Mouse (Mus musculus) forebrain, embryonic 10.5 days (tissue): Measurements from ENCODE around the gene Cdkal1. TPM values are rescaled to one million over a fixed set of nuclear protein-coding genes. Genes with fewer than 3 reads are reported as not detected.

Experiments
- DNase-seq: peaks from one replicate; pipeline ENCODE4 v3.0.0-alpha.2; 2017; ENCODE audit warnings: low spot score; ENCODE audit errors: extremely low spot score
- H3K27ac ChIP-seq: fragments of 300-500 bp; sonication (generic); 2 replicates; pipeline ENCODE4 v1.5.1; 2016; ENCODE audit warnings: mild to moderate bottlenecking
- H3K27me3 ChIP-seq: fragments of 300-500 bp; sonication (generic); 2 replicates; pipeline ENCODE4 v1.6.1; 2016; ENCODE audit warnings: mild to moderate bottlenecking; ENCODE audit not compliant: poor library complexity, severe bottlenecking
- H3K36me3 ChIP-seq: fragments of 300-500 bp; sonication (generic); replicated peaks from 2 replicates; pipeline ENCODE4 v1.6.1; 2016; ENCODE audit warnings: mild to moderate bottlenecking, moderate library complexity
- H3K4me1 ChIP-seq: fragments of 300-500 bp; sonication (generic); 2 replicates; pipeline ENCODE4 v1.6.1; 2016
- H3K4me3 ChIP-seq: fragments of 300-500 bp; sonication (generic); 2 replicates; pipeline ENCODE4 v1.5.1; 2016; ENCODE audit warnings: mild to moderate bottlenecking, moderate library complexity
- H3K9me3 ChIP-seq: fragments of 300-500 bp; sonication (generic); 2 replicates; pipeline ENCODE4 v1.6.1; 2016; ENCODE audit warnings: mild to moderate bottlenecking, moderate library complexity
- WGBS: fragments of 180-500 bp; shearing (Covaris S2); methylation state at CpG from one replicate; pipeline ENCODE4 v1.1.7; 2016; 5-methylcytosine and 5-hydroxymethylcytosine counted together
- polyA plus RNA-seq: library from polyadenylated mRNA; unstranded; fragments of >200 nt; fragmentation: Nextera tagmentation; extraction: Ambion mirVana; gene quantifications from 2 replicates; pipeline ENCODE4 v1.2.1, GENCODE M21; 2016

Cdkal1 gene
- polyA plus RNA-seq, 1 experiment from 2014 or later, result 34.3 TPM

DNA sequence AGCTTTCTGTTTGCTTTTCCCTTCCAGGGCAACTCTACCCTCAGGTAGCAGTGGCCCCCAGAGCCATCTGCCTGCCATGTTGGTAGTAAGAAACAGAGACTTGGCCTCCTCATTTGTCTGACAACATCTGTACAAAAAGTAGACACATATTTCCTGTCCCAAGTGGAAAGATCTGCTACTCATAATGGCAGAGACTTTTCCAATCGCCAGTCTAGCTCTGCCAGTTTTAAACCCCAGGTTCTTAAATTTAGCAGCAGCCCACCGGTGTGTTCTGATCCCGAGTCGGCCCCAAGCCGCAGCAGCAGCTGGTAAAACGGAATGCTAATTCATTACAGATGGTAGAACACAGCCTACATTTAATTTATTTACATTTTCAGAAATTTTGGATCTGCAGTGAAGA is 251.9 kb downstream of the Cdkal1 start:
- 67% methylated on average over 6 of the region's 6 CpGs for WGBS
- Histone ChIP-seq H3K27ac (peak overlapping the region; percentile 58; the same call in 1 of the 2 replicates), H3K27me3 (no peaks in the 10 kb centered on the region), H3K36me3 (no peaks in the 10 kb centered on the region), H3K4me1 (peaks cover 5% of the 10 kb centered on the region), H3K4me3 (no peak overlapping the region), H3K9me3 (no peaks in the 10 kb centered on the region)
- no peak for DNase-seq

DNA sequence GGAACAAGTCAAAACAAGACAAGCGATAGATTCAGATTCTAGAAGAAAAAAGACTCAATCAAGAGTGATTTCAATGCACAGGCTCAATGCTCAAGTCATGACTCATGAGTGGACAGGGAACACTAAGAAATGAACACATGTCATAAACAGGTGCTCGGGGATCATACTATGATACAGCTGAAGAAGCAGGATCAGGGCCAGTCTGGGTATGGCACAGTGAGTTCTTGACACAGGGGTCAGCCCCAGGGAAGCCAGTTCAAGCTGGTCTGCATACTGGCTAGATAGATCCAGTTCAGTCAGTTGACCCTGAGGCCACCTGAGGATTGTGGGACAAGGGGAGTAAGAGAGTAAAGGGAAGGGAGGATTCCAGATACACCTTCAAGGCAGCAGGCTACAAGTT is 254.4 kb downstream of the Cdkal1 start:
- Histone ChIP-seq H3K4me1 (peaks cover 4% of the 10 kb centered on the region; the same call in 1 of the 2 replicates), H3K27ac (no peak overlapping the region), H3K36me3 (no peaks in the 10 kb centered on the region), H3K9me3 (no peaks in the 10 kb centered on the region), H3K27me3 (no peaks in the 10 kb centered on the region), H3K4me3 (no peak overlapping the region)
- 90% methylated on average over 2 of the region's 2 CpGs for WGBS
- no peak for DNase-seq

DNA sequence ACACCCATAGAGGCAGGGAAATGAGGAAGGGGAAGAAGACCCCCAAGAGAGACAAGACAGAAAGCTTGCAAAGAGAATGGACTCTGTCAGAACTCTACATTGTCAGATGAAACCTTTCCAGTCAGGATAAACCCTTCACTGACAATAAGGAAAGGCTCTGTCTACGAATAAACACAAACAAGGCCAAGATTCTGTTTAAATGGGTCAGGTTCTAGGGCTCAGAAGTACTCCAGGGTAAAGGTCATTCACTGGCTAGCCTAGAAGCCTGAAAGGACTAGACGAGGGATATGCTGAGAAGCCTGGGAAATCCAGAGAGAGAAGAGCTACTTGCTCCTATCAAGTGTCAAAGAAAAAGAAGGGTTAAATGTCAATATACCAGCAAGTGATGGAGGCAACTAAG is 255.8 kb downstream of the Cdkal1 start:
- 71% methylated on average over 2 of the region's 2 CpGs for WGBS
- H3K27me3 ChIP-seq, result no peaks in the 10 kb centered on the region
- H3K4me3 ChIP-seq, result no peak overlapping the region
- no peak for DNase-seq
- H3K36me3 ChIP-seq, result no peaks in the 10 kb centered on the region
- H3K9me3 ChIP-seq, result no peaks in the 10 kb centered on the region
- H3K27ac ChIP-seq, result no peak overlapping the region
- peaks cover 4% of the 10 kb centered on the region; the same call in 1 of the 2 replicates for H3K4me1 ChIP-seq

DNA sequence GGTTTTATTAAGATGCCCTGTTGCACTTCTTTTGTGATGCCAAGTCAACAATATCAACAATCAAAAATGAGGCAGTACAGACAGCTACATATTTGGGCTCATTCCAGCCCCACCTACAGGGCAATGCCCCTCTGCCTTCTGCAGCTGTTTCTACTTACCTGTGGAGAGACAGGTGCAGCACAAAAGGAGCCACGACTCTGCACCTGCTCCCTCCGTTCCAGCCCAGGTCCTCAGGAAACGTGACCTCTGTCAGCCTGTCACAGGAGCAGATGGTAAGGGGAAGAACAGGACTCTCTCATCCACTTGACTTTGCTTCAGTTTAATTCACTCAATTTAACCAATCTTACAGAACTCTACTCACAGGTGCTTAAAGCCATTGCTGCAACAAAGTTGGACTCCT is 258.7 kb downstream of the Cdkal1 start:
- 65% methylated on average over 3 of the region's 3 CpGs for WGBS
- peaks cover 7% of the 10 kb centered on the region for H3K36me3 ChIP-seq
- no peak overlapping the region for H3K4me3 ChIP-seq
- no peak overlapping the region for H3K27ac ChIP-seq
- peaks cover 8% of the 10 kb centered on the region; the same call in 1 of the 2 replicates for H3K9me3 ChIP-seq
- no peaks in the 10 kb centered on the region for H3K27me3 ChIP-seq
- DNase-seq, result no peak
- no peaks in the 10 kb centered on the region for H3K4me1 ChIP-seq

DNA sequence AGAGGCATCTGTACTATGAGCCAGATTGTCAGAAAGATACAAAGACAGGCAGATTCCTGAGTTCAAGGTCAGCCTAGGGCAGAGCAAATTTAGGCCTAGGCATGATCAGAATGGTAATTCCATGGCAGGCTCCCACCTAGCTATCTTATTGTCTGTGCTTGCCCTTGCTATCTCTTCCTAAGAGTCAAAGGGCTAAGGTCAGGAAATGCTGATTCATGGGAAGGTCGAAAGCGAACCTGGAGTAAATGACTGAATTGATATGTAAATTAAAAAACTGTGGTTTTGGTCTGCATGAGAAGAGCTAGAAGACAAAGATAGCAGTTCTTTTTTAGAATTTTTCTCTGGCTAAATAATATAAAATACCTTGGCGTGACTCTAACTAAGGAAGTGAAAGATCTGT is 262.4 kb downstream of the Cdkal1 start:
- H3K36me3 ChIP-seq, result peaks cover 7% of the 10 kb centered on the region
- WGBS, result 97% methylated on average over 3 of the region's 3 CpGs
- H3K4me3 ChIP-seq, result no peak overlapping the region
- H3K9me3 ChIP-seq, result peaks cover 8% of the 10 kb centered on the region; the same call in 1 of the 2 replicates
- no peaks in the 10 kb centered on the region for H3K27me3 ChIP-seq
- no peaks in the 10 kb centered on the region for H3K4me1 ChIP-seq
- H3K27ac ChIP-seq, result no peak overlapping the region
- no peak for DNase-seq

DNA sequence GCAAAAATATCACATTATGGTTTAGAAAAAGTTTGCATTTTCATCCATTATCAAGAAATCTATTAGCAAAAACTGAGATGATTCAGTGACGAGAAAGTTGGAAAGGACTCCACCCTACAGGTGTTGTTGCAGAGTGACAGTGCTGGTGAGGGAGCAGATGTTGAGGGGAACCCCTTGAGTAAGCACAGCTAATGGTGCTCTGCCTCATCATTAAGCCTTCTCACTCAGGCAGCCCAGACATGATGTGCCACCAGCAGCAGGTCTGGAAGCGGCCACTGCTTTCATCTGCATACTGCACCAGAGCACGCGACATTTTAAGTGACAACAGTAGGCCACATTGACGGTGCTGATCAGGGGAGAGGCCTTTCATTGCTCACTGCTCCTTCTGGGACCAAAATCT is 264.8 kb downstream of the Cdkal1 start:
- H3K4me3 ChIP-seq, result no peak overlapping the region
- no peak overlapping the region for H3K27ac ChIP-seq
- H3K4me1 ChIP-seq, result no peaks in the 10 kb centered on the region
- peaks cover 7% of the 10 kb centered on the region for H3K36me3 ChIP-seq
- WGBS, result 92% methylated on average over 5 of the region's 5 CpGs
- H3K9me3 ChIP-seq, result peaks cover 8% of the 10 kb centered on the region; the same call in 1 of the 2 replicates
- DNase-seq, result no peak
- H3K27me3 ChIP-seq, result no peaks in the 10 kb centered on the region

DNA sequence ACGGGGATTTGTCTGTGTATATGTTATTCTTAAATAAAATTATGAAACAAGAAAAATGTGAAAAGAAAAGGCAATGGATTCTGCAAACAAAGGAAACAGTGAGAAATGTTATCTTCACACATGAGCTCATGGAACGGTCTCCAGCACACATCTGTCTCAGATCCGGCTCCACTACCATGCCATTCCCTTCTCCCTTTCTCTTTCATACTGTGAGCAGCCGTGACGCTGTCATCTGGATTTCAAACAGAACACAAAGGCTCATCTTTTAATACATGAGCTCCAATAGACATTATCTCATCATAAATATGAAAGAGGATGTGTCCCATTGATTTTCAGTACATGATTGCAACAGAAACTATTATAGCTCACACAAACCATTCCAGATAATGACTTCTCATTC is 265.3 kb downstream of the Cdkal1 start:
- WGBS, result 92% methylated on average over 5 of the region's 5 CpGs
- Histone ChIP-seq H3K27ac (no peak overlapping the region), H3K4me1 (no peaks in the 10 kb centered on the region)

DNA sequence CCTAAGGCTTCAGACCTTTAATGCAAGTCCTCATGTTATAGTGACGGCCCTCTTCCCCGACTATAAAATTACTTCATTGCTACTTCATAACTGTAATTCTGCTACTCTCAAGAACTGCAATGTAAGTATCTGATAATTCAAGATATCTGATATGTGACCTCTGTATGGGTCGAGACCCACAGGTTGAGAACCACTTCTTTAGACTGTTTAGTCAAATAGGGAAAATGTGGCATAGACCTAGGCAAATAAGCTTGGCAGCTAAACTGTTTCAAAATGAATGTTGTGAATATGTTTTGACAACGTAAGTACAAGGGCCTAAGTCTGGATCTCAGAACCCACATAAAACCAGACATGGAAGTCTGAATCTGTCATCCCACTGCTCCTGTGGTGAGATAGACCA is 266.8 kb downstream of the Cdkal1 start:
- H3K9me3 ChIP-seq, result peaks cover 8% of the 10 kb centered on the region; the same call in 1 of the 2 replicates
- H3K36me3 ChIP-seq, result peaks cover 7% of the 10 kb centered on the region
- H3K27ac ChIP-seq, result no peak overlapping the region
- no peaks in the 10 kb centered on the region for H3K4me1 ChIP-seq
- DNase-seq, result no peak
- no peak overlapping the region for H3K4me3 ChIP-seq
- H3K27me3 ChIP-seq, result no peaks in the 10 kb centered on the region
- WGBS, result 94% methylated on average over 4 of the region's 4 CpGs

More for the DNA sequence above, 265.3 kb downstream of the Cdkal1 start:
- H3K27me3 ChIP-seq, result no peaks in the 10 kb centered on the region
- H3K36me3 ChIP-seq, result peaks cover 7% of the 10 kb centered on the region
- DNase-seq, result no peak
- H3K9me3 ChIP-seq, result peaks cover 8% of the 10 kb centered on the region; the same call in 1 of the 2 replicates
- H3K4me3 ChIP-seq, result no peak overlapping the region

DNA sequence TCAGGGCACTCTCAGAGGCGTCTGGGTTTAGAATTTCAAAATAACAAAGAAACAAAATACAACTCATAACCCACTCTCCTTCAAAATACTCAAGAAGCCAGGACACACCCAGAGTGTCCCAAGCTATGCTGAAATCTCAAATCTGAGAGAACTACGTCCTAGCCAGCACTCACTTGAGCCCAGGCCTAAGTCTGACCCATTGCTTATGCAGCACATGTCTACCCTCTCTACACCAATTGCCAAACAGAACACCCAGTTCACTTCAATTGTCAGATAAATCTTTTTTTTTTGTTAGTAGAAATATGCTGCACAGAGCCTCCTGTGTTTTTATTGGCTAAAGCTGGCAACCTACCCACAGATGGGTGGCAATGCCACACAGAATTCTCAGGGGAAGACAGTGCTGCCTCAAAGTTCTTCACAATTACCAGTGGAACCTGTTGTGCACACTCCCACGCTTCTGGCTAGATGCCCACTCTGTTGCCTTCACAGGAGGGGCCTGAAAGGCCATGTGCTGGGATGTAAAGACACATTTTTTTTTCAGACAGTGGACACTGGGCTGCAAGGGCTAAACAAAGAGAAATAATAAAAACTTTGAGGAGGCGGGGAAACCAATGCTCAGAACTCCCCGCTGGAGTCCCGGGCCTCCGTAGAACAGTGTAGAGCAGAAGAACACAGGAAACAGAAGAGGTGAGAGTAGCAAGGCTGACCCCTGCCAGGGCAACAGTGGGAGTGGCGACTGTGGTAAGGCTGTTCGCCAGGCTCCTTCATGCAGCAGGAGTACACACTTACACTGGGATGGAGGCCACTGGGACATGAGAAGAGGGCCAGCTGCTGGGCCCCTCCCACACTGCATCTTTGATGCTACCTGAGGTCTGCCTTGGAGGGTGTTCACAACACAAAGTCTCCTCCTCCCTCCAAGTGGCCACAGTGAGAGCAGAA is 273.4 kb downstream of the Cdkal1 start:
- no peak overlapping the region for H3K27ac ChIP-seq
- no peak for DNase-seq
- H3K4me1 ChIP-seq, result peaks cover 10% of the 10 kb centered on the region
- H3K27me3 ChIP-seq, result no peaks in the 10 kb centered on the region
- H3K9me3 ChIP-seq, result no peaks in the 10 kb centered on the region
- no peaks in the 10 kb centered on the region for H3K36me3 ChIP-seq
- H3K4me3 ChIP-seq, result no peak overlapping the region
- 86% methylated on average over 9 of the region's 9 CpGs for WGBS

DNA sequence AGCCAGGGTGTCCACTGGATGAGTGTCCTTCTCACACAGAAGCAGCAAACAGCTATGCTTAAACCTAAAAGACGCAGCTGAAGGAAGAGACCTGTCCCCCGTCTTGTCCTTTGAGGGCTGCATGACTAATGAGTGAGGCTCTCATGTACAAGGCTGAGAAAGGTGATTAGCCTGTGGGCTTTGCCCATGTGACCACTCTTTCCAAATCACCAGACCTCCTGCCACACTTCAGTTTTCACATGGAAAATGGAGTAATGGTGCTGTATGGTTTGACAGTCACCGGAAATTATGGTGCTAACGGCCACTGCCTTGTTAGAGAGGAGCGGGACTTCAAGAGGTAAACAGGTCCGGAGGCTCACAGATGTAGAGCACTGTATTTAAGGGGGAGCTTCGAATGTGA is 274.7 kb downstream of the Cdkal1 start:
- Histone ChIP-seq H3K4me1 (peaks cover 10% of the 10 kb centered on the region), H3K9me3 (no peaks in the 10 kb centered on the region), H3K27me3 (no peaks in the 10 kb centered on the region), H3K27ac (no peak overlapping the region), H3K36me3 (no peaks in the 10 kb centered on the region), H3K4me3 (no peak overlapping the region)
- DNase-seq, result no peak
- 88% methylated on average over 7 of the region's 7 CpGs for WGBS

DNA sequence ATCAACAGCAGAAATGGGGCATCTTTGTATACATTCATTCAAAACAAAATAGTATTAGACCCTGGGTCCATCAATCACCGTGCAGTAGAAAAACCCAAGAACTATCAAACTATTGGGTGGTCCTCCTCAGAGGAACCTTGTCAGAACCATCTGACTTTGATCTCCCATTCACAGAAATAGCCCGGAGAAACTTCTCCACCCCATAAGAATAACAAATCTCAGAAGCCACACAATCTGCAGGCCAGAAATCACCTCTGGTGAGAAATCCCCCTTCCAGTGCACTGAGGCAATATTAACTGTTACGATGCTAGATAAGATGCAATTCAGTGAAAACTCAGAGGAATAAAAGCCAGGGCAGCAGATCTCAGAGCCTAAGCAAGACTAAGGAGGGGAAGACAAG is 275.5 kb downstream of the Cdkal1 start:
- Histone ChIP-seq H3K36me3 (no peaks in the 10 kb centered on the region), H3K27ac (no peak overlapping the region), H3K27me3 (no peaks in the 10 kb centered on the region), H3K9me3 (no peaks in the 10 kb centered on the region), H3K4me1 (peaks cover 10% of the 10 kb centered on the region), H3K4me3 (no peak overlapping the region)
- DNase-seq, result no peak
- WGBS, result 81% methylated on average over 3 of the region's 3 CpGs

DNA sequence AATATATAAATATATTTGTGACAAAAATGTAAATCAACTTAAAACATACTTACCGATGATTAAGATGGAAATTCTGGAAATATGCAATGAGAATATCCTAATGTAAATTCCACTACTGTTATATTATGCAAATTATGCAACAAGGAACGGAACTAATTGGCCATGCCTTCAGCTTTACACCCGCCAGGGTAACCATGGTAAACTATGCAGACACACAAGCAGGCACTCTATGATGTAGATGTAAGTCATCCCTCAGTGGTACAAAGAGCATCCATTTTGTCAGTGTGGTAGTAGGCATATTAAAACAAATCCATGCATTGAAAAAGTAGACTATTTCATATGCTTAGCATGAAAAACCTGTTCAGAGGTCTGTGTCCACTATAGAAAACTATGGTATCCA is 276.9 kb downstream of the Cdkal1 start:
- H3K4me3 ChIP-seq, result no peak overlapping the region
- H3K36me3 ChIP-seq, result no peaks in the 10 kb centered on the region
- no peaks in the 10 kb centered on the region for H3K9me3 ChIP-seq
- H3K27ac ChIP-seq, result no peak overlapping the region
- H3K4me1 ChIP-seq, result peaks cover 10% of the 10 kb centered on the region
- WGBS, result 93% methylated on average over 3 of the region's 3 CpGs
- DNase-seq, result no peak
- no peaks in the 10 kb centered on the region for H3K27me3 ChIP-seq

DNA sequence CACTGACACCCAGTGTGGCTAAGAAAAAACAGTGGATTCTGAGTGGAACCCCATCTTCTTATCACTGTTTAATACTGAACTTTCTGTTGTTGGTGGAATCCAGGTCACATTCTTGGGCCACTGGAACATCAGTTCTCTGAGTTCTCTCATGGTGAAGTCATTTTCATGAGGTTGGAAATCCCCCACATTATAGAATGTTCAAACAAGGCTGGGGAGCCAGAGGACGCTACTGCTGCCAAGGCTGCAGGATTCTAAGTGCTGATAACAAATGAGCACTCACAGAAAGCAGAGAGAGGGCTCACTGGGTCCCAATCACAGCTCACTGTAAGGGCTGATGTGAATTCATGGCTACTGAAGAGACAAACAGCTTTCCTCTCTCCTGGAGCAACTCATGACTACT is 280.7 kb downstream of the Cdkal1 start:
- H3K4me1 ChIP-seq, result peaks cover 2% of the 10 kb centered on the region; the same call in 1 of the 2 replicates
- no peaks in the 10 kb centered on the region for H3K9me3 ChIP-seq
- H3K27me3 ChIP-seq, result no peaks in the 10 kb centered on the region
- DNase-seq, result no peak
- H3K36me3 ChIP-seq, result no peaks in the 10 kb centered on the region
- WGBS, result 81% methylated on average over 1 of the region's 1 CpGs
- H3K4me3 ChIP-seq, result no peak overlapping the region
- no peak overlapping the region for H3K27ac ChIP-seq
